Comparison of ENCODE assay signal across 10 mouse cellular contexts in genomic region chr10:84858806-84859496, GRCm38 (mm10). TPM values are rescaled to one million over a fixed set of nuclear protein-coding genes. Genes with fewer than 3 reads are reported as not detected.
DNase-seq lines count a peak whose midpoint lies in the region; ATAC-seq lines count a peak whose summit lies in the region.
"Had no signal": no experiment of that assay in that cellular context is flagged by ENCODE, and none has a peak within 500 bp of the region (broad histone marks: within the 10 kb centered on the region; RNA-seq: fewer than 3 reads in every experiment).

No protein-coding gene starts in this region.

- ATAC-seq in forebrain, embryonic 15.5 days (replicated peaks): no peak
- ATAC-seq in hindbrain, embryonic 13.5 days (ENCODE audit: low FRiP score): no peak
- no peak; the same call in 1 of the 2 replicates for ATAC-seq in neural tube, embryonic 12.5 days (ENCODE audit: low FRiP score, low read depth)
- ATAC-seq in activated CD4-positive, CD25-positive, alpha-beta regulatory T cell, adult 4 months: no peak
- ATAC-seq in liver, embryonic 11.5 days (replicated peaks; ENCODE audit: low FRiP score): no peak

- peak overlapping the region; percentile 19; the same call in 1 of the 2 replicates for H3K4me3 ChIP-seq in forebrain, embryonic 10.5 days
- no peak overlapping the region for H3K4me3 ChIP-seq in forebrain, embryonic 15.5 days
- H3K4me3 ChIP-seq in hindbrain, embryonic 13.5 days: no peak overlapping the region
- no peak overlapping the region for H3K4me3 ChIP-seq in neural tube, embryonic 12.5 days
- H3K4me3 ChIP-seq in liver, embryonic 11.5 days (ENCODE audit: low read depth, low read length): no peak overlapping the region

- H3K27me3 ChIP-seq in forebrain, embryonic 10.5 days (ENCODE audit: poor library complexity, severe bottlenecking): peaks cover 71% of the 10 kb centered on the region
- no peaks in the 10 kb centered on the region for H3K27me3 ChIP-seq in forebrain, embryonic 15.5 days
- H3K27me3 ChIP-seq in hindbrain, embryonic 13.5 days: 0 out of 2 replicates have a peak, but pooled peaks cover 2% of the 10 kb centered on the region
- no peaks in the 10 kb centered on the region; the same call in 1 of the 2 replicates for H3K27me3 ChIP-seq in neural tube, embryonic 12.5 days (replicated peaks)
- H3K27me3 ChIP-seq in liver, embryonic 11.5 days (replicated peaks; ENCODE audit: control insufficient read depth, insufficient read depth, low read length): 0 out of 2 replicates have a peak, but pooled peaks cover 8% of the 10 kb centered on the region

- DNase-seq in forebrain, embryonic 10.5 days (ENCODE audit: extremely low spot score, low spot score): peak; percentile 77
- peak; percentile 64 for DNase-seq in embryo, embryonic 9.5 days (ENCODE audit: extremely low spot score)
- no peak for DNase-seq in T-cell, adult 2 months (ENCODE audit: low spot score)
- no peak for DNase-seq in liver, embryonic 11.5 days (ENCODE audit: low spot score)
- DNase-seq: heart, postnatal 10 days; thymus, postnatal 25 days had no signal

- no peak overlapping the region; the same call in 1 of the 2 replicates for H3K4me2 ChIP-seq in forebrain, embryonic 15.5 days (replicated peaks)
- H3K4me2 ChIP-seq in hindbrain, embryonic 13.5 days: peak overlapping the region; percentile 6; the same call in 1 of the 2 replicates
- peak overlapping the region; percentile 4; the same call in 1 of the 2 replicates for H3K4me2 ChIP-seq in neural tube, embryonic 12.5 days (replicated peaks)
- H3K4me2 ChIP-seq in liver, embryonic 11.5 days: no peak overlapping the region

- H3K9me3 ChIP-seq in forebrain, embryonic 10.5 days: no peaks in the 10 kb centered on the region; the same call in 1 of the 2 replicates
- H3K9me3 ChIP-seq in forebrain, embryonic 15.5 days: no peaks in the 10 kb centered on the region
- H3K9me3 ChIP-seq in hindbrain, embryonic 13.5 days: no peaks in the 10 kb centered on the region
- H3K9me3 ChIP-seq in neural tube, embryonic 12.5 days: no peaks in the 10 kb centered on the region
- no peaks in the 10 kb centered on the region for H3K9me3 ChIP-seq in liver, embryonic 11.5 days (ENCODE audit: control insufficient read depth, low read length)

- H3K36me3 ChIP-seq in forebrain, embryonic 10.5 days (replicated peaks): peaks cover 57% of the 10 kb centered on the region
- H3K36me3 ChIP-seq in forebrain, embryonic 15.5 days: no peaks in the 10 kb centered on the region
- H3K36me3 ChIP-seq in hindbrain, embryonic 13.5 days: peaks cover 11% of the 10 kb centered on the region; the same call in 1 of the 2 replicates
- peaks cover 29% of the 10 kb centered on the region for H3K36me3 ChIP-seq in neural tube, embryonic 12.5 days
- no peaks in the 10 kb centered on the region for H3K36me3 ChIP-seq in liver, embryonic 11.5 days (ENCODE audit: control insufficient read depth, insufficient read depth, low read length)

- peaks cover 71% of the 10 kb centered on the region for H3K4me1 ChIP-seq in forebrain, embryonic 10.5 days
- peaks cover 23% of the 10 kb centered on the region for H3K4me1 ChIP-seq in forebrain, embryonic 15.5 days
- peaks cover 27% of the 10 kb centered on the region for H3K4me1 ChIP-seq in hindbrain, embryonic 13.5 days (replicated peaks)
- H3K4me1 ChIP-seq in neural tube, embryonic 12.5 days: peaks cover 24% of the 10 kb centered on the region
- no peaks in the 10 kb centered on the region for H3K4me1 ChIP-seq in liver, embryonic 11.5 days (replicated peaks; ENCODE audit: control insufficient read depth, insufficient read depth, low read length)

- H3K27ac ChIP-seq in forebrain, embryonic 10.5 days: peak overlapping the region; percentile 81
- no peak overlapping the region for H3K27ac ChIP-seq in forebrain, embryonic 15.5 days (replicated peaks)
- H3K27ac ChIP-seq in hindbrain, embryonic 13.5 days: no peak overlapping the region; the same call in 1 of the 2 replicates
- no peak overlapping the region for H3K27ac ChIP-seq in neural tube, embryonic 12.5 days
- no peak overlapping the region for H3K27ac ChIP-seq in liver, embryonic 11.5 days (ENCODE audit: low read depth, low read length)

- 5% methylated on average over 14 of the region's 14 CpGs for WGBS in forebrain, embryonic 10.5 days
- 3% methylated on average over 14 of the region's 14 CpGs for WGBS in forebrain, embryonic 15.5 days
- WGBS in hindbrain, embryonic 13.5 days: 6% methylated on average over 14 of the region's 14 CpGs
- 5% methylated on average over 14 of the region's 14 CpGs for WGBS in neural tube, embryonic 12.5 days
- 34% methylated on average over 14 of the region's 14 CpGs for WGBS in liver, embryonic 11.5 days

- H3K9ac ChIP-seq in forebrain, embryonic 15.5 days (replicated peaks): no peak overlapping the region
- H3K9ac ChIP-seq in hindbrain, embryonic 13.5 days: no peak overlapping the region
- no peak overlapping the region for H3K9ac ChIP-seq in neural tube, embryonic 12.5 days
- no peak overlapping the region for H3K9ac ChIP-seq in liver, embryonic 11.5 days (ENCODE audit: low read depth, low read length)

RNA-seq across cellular contexts. Expression of gene Ric8b, which starts 58.5 kb away (rescaled TPM):
- polyA plus RNA-seq in forebrain, embryonic 10.5 days (2016; fragmentation: Nextera tagmentation; extraction: Ambion mirVana): 25.3 and 27.8 TPM in 2 replicates
- 40.5 and 43.6 TPM in 2 replicates for polyA plus RNA-seq in forebrain, embryonic 15.5 days (2015; fragmentation: Nextera tagmentation; extraction: Ambion mirVana)
- 49.6 and 49.9 TPM in 2 replicates for polyA plus RNA-seq in hindbrain, embryonic 13.5 days (2015; fragmentation: Nextera tagmentation; extraction: Ambion mirVana)
- 43.2 and 44.1 TPM in 2 replicates for polyA plus RNA-seq in neural tube, embryonic 12.5 days (2016; fragmentation: Nextera tagmentation; extraction: Ambion mirVana)
- polyA plus RNA-seq in activated CD4-positive, CD25-positive, alpha-beta regulatory T cell, adult 4 months (2017; shearing (Covaris generic)): 1 to 10 TPM; 5.6 to 7.4 TPM
- 9.7 and 11.8 TPM in 2 replicates for polyA plus RNA-seq in liver, embryonic 11.5 days (2014; fragmentation: Nextera tagmentation; extraction: Ambion mirVana)

Comparison
In these comparisons a context has a peak if more than half of its experiments do, and no peak if none do; other contexts are left out.
1. DNase-seq: peak in forebrain, embryonic 10.5 days (single experiment) and embryo, embryonic 9.5 days (single experiment); none in T-cell, adult 2 months (single experiment) and liver, embryonic 11.5 days (single experiment).
2. H3K4me2 ChIP-seq: peak in hindbrain, embryonic 13.5 days (single experiment) and neural tube, embryonic 12.5 days (single experiment); none in forebrain, embryonic 15.5 days (single experiment) and liver, embryonic 11.5 days (single experiment).